Mouse (Mus musculus): Measurements from ENCODE around the gene Gm9903.

GRCm38 (mm10) chr5:33623766-33624165, 6.0 kb upstream of the Gm9903 start:
- TF ChIP-seq CTCF (IDR thresholded peaks at IDR 0.05; ENCODE audit: insufficient read depth, low read length) (no peak), POLR2A (IDR thresholded peaks at IDR 0.05; ENCODE audit: borderline replicate concordance, extremely low read depth, low read depth, low read length) (no peak)
